Mouse (Mus musculus): ENCODE results near the gene Ecm1. TPM values are rescaled to one million over a fixed set of nuclear protein-coding genes. Genes with fewer than 3 reads are reported as not detected.
A peak's percentile ranks its signal among the peaks of the same experiment; 100 is the strongest.

Gene Ecm1
- polyA plus RNA-seq, 1 experiment: 807 TPM

- no peak for DNase-seq
- TF ChIP-seq CTCF (IDR thresholded peaks at IDR 0.05; ENCODE audit: insufficient read depth, low read length) (no peak), POLR2A (IDR thresholded peaks at IDR 0.05; ENCODE audit: borderline replicate concordance, extremely low read depth, low read depth, low read length) (no peak)
- 31% methylated on average over 9 of the region's 9 CpGs for WGBS
- Histone ChIP-seq H3K4me1 (ENCODE audit: control insufficient read depth, insufficient read depth, low read length) (no peaks in the 10 kb centered on the region; the same call in none of the 2 replicates), H3K4me3 (replicated peaks; ENCODE audit: extremely low read depth, low read depth, low read length) (no peak overlapping the region)
Measured at GRCm38 (mm10) chr3:95758467-95759218, 19.3 kb upstream of the Ecm1 start.

DNA sequence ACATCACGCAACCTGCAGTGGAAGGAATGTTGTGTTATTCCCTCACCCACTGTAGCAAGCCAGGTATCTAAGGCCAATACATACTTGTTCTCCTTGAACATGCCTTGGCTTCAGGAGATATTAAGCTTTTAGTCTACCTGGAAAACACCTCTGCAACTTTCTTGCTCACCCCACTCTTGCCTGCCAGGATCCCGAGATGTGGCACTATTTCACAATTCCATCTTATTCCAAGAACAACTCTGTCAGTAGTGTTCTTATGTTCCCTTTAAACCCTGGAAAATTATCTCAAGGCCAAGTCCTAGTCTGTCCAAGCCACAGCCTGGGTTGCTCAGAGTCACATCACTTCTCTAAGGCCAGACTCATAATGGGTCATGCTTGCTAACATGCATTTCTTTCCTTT is 17.4 kb upstream of the Ecm1 start:
- TF ChIP-seq CTCF (IDR thresholded peaks at IDR 0.05; ENCODE audit: insufficient read depth, low read length): no peak
- TF ChIP-seq POLR2A (IDR thresholded peaks at IDR 0.05; ENCODE audit: borderline replicate concordance, extremely low read depth, low read depth, low read length): no peak
- H3K4me1 ChIP-seq (ENCODE audit: control insufficient read depth, insufficient read depth, low read length): no peaks in the 10 kb centered on the region; the same call in 1 of the 2 replicates
- 65% methylated on average over 2 of the region's 2 CpGs for WGBS
- no peak for DNase-seq
- no peak overlapping the region for H3K4me3 ChIP-seq (replicated peaks; ENCODE audit: extremely low read depth, low read depth, low read length)

- H3K4me1 ChIP-seq (ENCODE audit: control insufficient read depth, insufficient read depth, low read length): no peaks in the 10 kb centered on the region; the same call in 1 of the 2 replicates
- under 1% methylated on average over 30 of the region's 30 CpGs for WGBS
- TF ChIP-seq CTCF (IDR thresholded peaks at IDR 0.05; ENCODE audit: insufficient read depth, low read length) (no peak), POLR2A (IDR thresholded peaks at IDR 0.05; ENCODE audit: borderline replicate concordance, extremely low read depth, low read depth, low read length) (peak; percentile 50; the same call in 1 of the 2 replicates)
- DNase-seq: peak; percentile 89
- peak overlapping the region; percentile 80 for H3K4me3 ChIP-seq (replicated peaks; ENCODE audit: extremely low read depth, low read depth, low read length)
Measured at GRCm38 (mm10) chr3:95754345-95755206, 15.2 kb upstream of the Ecm1 start.

GRCm38 (mm10) chr3:95752935-95753334 is 13.6 kb upstream of the Ecm1 start:
- no peak overlapping the region for H3K4me3 ChIP-seq (replicated peaks; ENCODE audit: extremely low read depth, low read depth, low read length)
- no peak for DNase-seq
- no peaks in the 10 kb centered on the region for H3K4me1 ChIP-seq (ENCODE audit: control insufficient read depth, insufficient read depth, low read length)
- TF ChIP-seq CTCF (IDR thresholded peaks at IDR 0.05; ENCODE audit: insufficient read depth, low read length): no peak
- no peak for TF ChIP-seq POLR2A (IDR thresholded peaks at IDR 0.05; ENCODE audit: borderline replicate concordance, extremely low read depth, low read depth, low read length)
- 69% methylated on average over 3 of the region's 3 CpGs for WGBS

DNA sequence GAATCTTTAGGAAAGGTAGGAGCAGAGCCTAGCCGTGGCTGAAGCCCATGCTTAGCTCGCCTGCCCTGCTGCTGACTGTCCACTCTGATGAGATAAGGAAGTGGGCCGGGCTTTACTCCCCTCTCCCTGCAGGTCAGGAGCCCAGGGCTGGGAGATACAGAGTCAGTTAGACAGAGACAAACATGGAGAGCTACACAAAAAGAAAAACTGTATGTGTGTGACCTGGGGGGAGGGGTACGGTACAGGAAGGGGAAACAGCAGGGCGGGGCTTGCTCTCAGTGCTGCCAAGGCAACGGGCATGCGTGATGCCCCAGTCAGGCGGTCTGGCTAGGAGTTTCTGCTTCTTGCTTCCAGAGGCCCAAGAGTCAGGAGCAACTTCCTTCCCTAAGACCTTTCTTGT is 1.0 kb upstream of the Ecm1 start:
- DNase-seq: no peak
- Histone ChIP-seq H3K4me3 (replicated peaks; ENCODE audit: extremely low read depth, low read depth, low read length) (no peak overlapping the region), H3K4me1 (ENCODE audit: control insufficient read depth, insufficient read depth, low read length) (peaks cover 18% of the 10 kb centered on the region)
- WGBS: 29% methylated on average over 8 of the region's 8 CpGs
- TF ChIP-seq CTCF (IDR thresholded peaks at IDR 0.05; ENCODE audit: insufficient read depth, low read length): no peak
- TF ChIP-seq POLR2A (IDR thresholded peaks at IDR 0.05; ENCODE audit: borderline replicate concordance, extremely low read depth, low read depth, low read length): no peak

- no peak overlapping the region for H3K4me3 ChIP-seq (replicated peaks; ENCODE audit: extremely low read depth, low read depth, low read length)
- no peak for DNase-seq
- peaks cover 24% of the 10 kb centered on the region for H3K4me1 ChIP-seq (ENCODE audit: control insufficient read depth, insufficient read depth, low read length)
- no peak for TF ChIP-seq POLR2A (IDR thresholded peaks at IDR 0.05; ENCODE audit: borderline replicate concordance, extremely low read depth, low read depth, low read length)
- TF ChIP-seq CTCF (IDR thresholded peaks at IDR 0.05; ENCODE audit: insufficient read depth, low read length): no peak
- WGBS: 86% methylated on average over 12 of the region's 12 CpGs
Measured at GRCm38 (mm10) chr3:95735071-95735670, 4.2 kb downstream of the Ecm1 start.

GRCm38 (mm10) chr3:95734092-95734702 is 5.2 kb downstream of the Ecm1 start:
- TF ChIP-seq CTCF (IDR thresholded peaks at IDR 0.05; ENCODE audit: insufficient read depth, low read length): no peak
- TF ChIP-seq POLR2A (IDR thresholded peaks at IDR 0.05; ENCODE audit: borderline replicate concordance, extremely low read depth, low read depth, low read length): no peak
- WGBS: 57% methylated on average over 13 of the region's 13 CpGs
- H3K4me3 ChIP-seq (replicated peaks; ENCODE audit: extremely low read depth, low read depth, low read length): no peak overlapping the region
- DNase-seq: no peak
- peaks cover 18% of the 10 kb centered on the region for H3K4me1 ChIP-seq (ENCODE audit: control insufficient read depth, insufficient read depth, low read length)

DNA sequence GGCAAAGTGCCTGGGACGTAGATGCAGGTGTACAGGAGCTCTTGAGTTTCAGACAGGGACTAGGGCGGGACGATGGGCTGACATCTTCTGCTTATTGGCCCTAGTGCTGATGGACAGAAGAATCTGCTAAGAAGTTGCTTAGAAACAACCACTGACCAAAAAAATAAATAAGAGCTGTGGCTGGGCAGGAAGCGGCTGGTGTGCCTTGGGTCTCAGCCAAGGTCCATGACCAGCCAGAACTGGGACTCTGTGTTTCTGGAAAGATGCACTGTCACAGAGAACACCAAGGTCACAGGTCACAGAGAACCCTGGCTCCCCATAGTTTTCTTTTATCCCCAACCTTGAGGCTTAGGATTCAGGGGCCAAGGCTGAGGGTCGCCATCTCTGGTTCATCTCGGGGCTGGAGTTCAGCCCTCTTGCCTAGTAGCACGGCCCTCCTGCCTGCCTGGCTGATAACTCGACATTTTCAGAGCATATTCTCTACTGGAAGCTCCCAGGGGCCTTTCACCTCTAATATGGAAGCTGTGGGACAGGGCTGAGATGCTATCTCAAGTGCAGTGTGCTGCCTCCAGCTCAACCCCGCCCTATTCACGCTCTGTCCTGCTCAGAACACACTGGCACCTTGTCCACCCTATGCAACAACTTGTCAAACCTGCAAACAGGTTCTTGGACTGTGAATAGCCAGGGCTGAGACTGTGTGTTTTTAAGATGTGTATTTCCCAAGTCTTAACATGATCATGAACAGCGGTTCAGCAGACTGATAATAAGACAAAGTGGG is 6.4 kb downstream of the Ecm1 start:
- DNase-seq: peak; percentile 52
- 57% methylated on average over 11 of the region's 11 CpGs for WGBS
- Histone ChIP-seq H3K4me1 (ENCODE audit: control insufficient read depth, insufficient read depth, low read length) (peaks cover 10% of the 10 kb centered on the region), H3K4me3 (replicated peaks; ENCODE audit: extremely low read depth, low read depth, low read length) (peak overlapping the region; percentile 7)
- peak; percentile 43; the same call in 1 of the 2 replicates for TF ChIP-seq POLR2A (IDR thresholded peaks at IDR 0.05; ENCODE audit: borderline replicate concordance, extremely low read depth, low read depth, low read length)
- no peak for TF ChIP-seq CTCF (IDR thresholded peaks at IDR 0.05; ENCODE audit: insufficient read depth, low read length)

All from lung, adult 2 months (tissue).